Mouse (Mus musculus) cortical plate, adult 2 months (tissue): Measurements from ENCODE around the gene Tex264.

Experiments used
- CTCF ChIP-seq: fragments of 200-500 bp; IDR thresholded peaks from 2 replicates; pipeline ENCODE4 v1.5.1; 2011; ENCODE audit warnings: mild to moderate bottlenecking, control low read depth, low read length; ENCODE audit not compliant: insufficient read depth; ENCODE audit errors: extremely low read depth
- POLR2A ChIP-seq: fragments of 200-500 bp; IDR thresholded peaks from 2 replicates; pipeline ENCODE4 v1.6.1; 2011; ENCODE audit warnings: mild to moderate bottlenecking, low read length, control low read depth; ENCODE audit not compliant: insufficient read depth; ENCODE audit errors: extremely low read depth

GRCm38 (mm10) chr9:106638154-106638553 is 47.6 kb downstream of the Tex264 start:
- no peak for TF ChIP-seq POLR2A
- no peak for TF ChIP-seq CTCF
